Mouse (Mus musculus): ENCODE measurements around the gene Ppp1r17. TPM values are rescaled to one million over a fixed set of nuclear protein-coding genes. Genes with fewer than 3 reads are reported as not detected.

The Ppp1r17 gene
- 15.6 and 20.5 TPM in 2 replicates for polyA plus RNA-seq (2016; fragmentation: Nextera tagmentation; extraction: Ambion mirVana)

DNA sequence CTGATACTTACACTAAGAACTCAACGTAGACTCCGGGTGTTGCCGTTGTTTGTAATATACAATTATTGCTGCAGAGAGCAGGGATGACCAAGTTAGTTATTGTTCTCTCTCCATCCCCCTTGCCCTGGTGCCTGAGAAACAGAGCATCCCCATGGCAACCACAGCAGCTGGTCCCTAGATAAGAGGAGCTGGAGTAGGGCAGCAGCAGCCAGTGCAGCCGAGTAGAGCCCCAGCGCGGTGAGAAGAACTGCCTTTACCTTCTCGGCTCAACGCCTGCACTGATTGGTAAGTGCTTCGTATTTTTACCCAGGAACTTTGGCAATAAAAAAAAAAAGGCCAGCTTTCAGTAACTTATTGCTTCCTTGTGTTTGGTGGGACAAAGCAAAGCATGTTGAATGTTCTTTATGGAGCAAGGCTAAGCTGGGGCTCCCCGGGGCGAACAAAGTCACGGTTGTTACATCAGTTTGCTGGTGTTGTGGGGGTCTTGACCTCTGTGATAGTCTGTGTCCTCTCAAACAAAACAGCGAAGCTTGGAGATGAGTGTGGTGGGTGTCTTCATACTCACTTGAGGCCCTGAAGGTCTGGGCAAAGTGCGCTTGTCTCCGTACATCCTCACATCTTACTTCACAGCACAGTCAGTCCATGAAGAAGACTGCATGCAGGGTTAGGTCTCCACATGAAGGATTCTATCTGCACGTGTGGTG, at the start of gene Ppp1r17:
Gene Ppp1r17 (plus strand): TSS at position 207 of the 704 bp plus-strand sequence.
- ATAC-seq (ENCODE audit: low FRiP score) = peak; percentile 91
- Histone ChIP-seq H3K36me3 (no peaks in the 10 kb centered on the region), H3K4me3 (peak within 1 kb of the TSS; percentile 10; the same call in 1 of the 2 replicates), H3K9me3 (replicated peaks) (no peaks in the 10 kb centered on the region), H3K4me2 (replicated peaks) (peak within 1 kb of the TSS; percentile 29), H3K27me3 (no peaks in the 10 kb centered on the region; the same call in 1 of the 2 replicates), H3K27ac (no peak within 1 kb of the TSS), H3K9ac (no peak within 1 kb of the TSS), H3K4me1 (peaks cover 12% of the 10 kb centered on the region)
- WGBS = 39% methylated on average over 16 of the region's 16 CpGs

GRCm38 (mm10) chr6:55972998-55973397, 44.3 kb upstream of the Ppp1r17 start:
- no peak overlapping the region for H3K27ac ChIP-seq
- no peaks in the 10 kb centered on the region for H3K27me3 ChIP-seq
- H3K4me3 ChIP-seq = no peak overlapping the region
- H3K4me2 ChIP-seq (replicated peaks) = no peak overlapping the region
- H3K9me3 ChIP-seq (replicated peaks) = no peaks in the 10 kb centered on the region
- H3K36me3 ChIP-seq = no peaks in the 10 kb centered on the region
- H3K4me1 ChIP-seq = 0 out of 2 replicates have a peak, but pooled peaks cover 2% of the 10 kb centered on the region
- 0 out of 2 replicates have a peak, but pooled peaks have one; percentile 63 for ATAC-seq (ENCODE audit: low FRiP score)
- no peak overlapping the region for H3K9ac ChIP-seq

- Histone ChIP-seq H3K27me3 (no peaks in the 10 kb centered on the region), H3K4me1 (no peaks in the 10 kb centered on the region), H3K9ac (no peak overlapping the region), H3K4me3 (no peak overlapping the region), H3K4me2 (replicated peaks) (no peak overlapping the region), H3K27ac (no peak overlapping the region), H3K9me3 (replicated peaks) (no peaks in the 10 kb centered on the region), H3K36me3 (no peaks in the 10 kb centered on the region)
- WGBS = 90% methylated on average over 2 of the region's 2 CpGs
- ATAC-seq (ENCODE audit: low FRiP score) = no peak
Observed at GRCm38 (mm10) chr6:55979766-55980165, 37.5 kb upstream of the Ppp1r17 start.

DNA sequence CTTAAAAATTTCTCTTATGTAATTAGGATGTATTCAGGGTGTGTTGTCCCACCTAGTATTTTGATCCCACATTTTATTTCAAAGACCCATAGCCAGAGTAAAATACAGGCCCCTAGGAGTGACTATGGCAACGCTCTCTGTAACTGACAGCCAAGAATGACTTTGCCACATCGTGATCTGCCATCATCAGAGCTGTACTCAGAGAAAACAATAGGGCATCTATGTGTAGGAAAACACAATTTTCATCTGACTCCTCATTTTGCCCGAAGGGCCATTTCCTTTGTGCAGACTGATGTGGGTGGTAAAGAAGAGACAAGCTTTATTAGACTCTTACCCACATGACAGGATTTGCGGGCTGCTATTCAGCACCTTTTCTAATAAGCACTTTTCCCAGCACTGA, 8.6 kb upstream of the Ppp1r17 start:
- no peaks in the 10 kb centered on the region for H3K36me3 ChIP-seq
- no peaks in the 10 kb centered on the region for H3K4me1 ChIP-seq
- H3K4me3 ChIP-seq = no peak overlapping the region
- no peak overlapping the region for H3K9ac ChIP-seq
- H3K27me3 ChIP-seq = no peaks in the 10 kb centered on the region
- no peak overlapping the region for H3K27ac ChIP-seq
- no peak for ATAC-seq (ENCODE audit: low FRiP score)
- no peak overlapping the region for H3K4me2 ChIP-seq (replicated peaks)
- H3K9me3 ChIP-seq (replicated peaks) = no peaks in the 10 kb centered on the region
- WGBS = 70% methylated on average over 4 of the region's 4 CpGs

DNA sequence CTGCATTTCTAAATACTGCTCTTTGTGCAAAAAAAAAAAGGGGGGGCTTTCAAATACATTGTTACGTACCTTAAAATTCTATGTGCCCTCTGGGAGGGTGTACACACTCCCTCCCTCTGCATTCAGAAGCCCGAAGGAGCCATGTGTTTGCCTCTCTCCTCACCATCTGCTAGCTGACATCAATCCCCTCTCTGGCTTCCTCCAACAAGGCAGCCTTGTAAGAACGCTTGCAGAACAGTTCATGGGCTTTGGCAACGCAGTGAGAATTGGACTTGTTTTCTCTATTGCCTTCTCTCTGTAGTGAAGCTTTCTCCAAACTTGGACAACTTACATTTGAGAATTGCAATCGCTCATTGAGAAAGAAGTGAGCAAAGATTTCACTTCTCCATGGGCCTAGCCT, 4.9 kb upstream of the Ppp1r17 start:
- WGBS = 71% methylated on average over 5 of the region's 5 CpGs

GRCm38 (mm10) chr6:56019632-56020031, 2.3 kb downstream of the Ppp1r17 start:
- no peak overlapping the region for H3K27ac ChIP-seq
- H3K9me3 ChIP-seq (replicated peaks) = no peaks in the 10 kb centered on the region
- H3K4me3 ChIP-seq = no peak overlapping the region
- no peaks in the 10 kb centered on the region; the same call in 1 of the 2 replicates for H3K27me3 ChIP-seq
- ATAC-seq (ENCODE audit: low FRiP score) = no peak
- H3K36me3 ChIP-seq = no peaks in the 10 kb centered on the region
- no peak overlapping the region for H3K9ac ChIP-seq
- H3K4me2 ChIP-seq (replicated peaks) = no peak overlapping the region
- WGBS = 58% methylated on average over 2 of the region's 2 CpGs
- peaks cover 16% of the 10 kb centered on the region for H3K4me1 ChIP-seq

More for the DNA sequence above, 4.9 kb upstream of the Ppp1r17 start:
- Histone ChIP-seq H3K4me2 (replicated peaks) (no peak overlapping the region), H3K9me3 (replicated peaks) (no peaks in the 10 kb centered on the region), H3K36me3 (no peaks in the 10 kb centered on the region), H3K27me3 (no peaks in the 10 kb centered on the region), H3K4me1 (peaks cover 5% of the 10 kb centered on the region), H3K4me3 (no peak overlapping the region), H3K27ac (no peak overlapping the region), H3K9ac (no peak overlapping the region)
- ATAC-seq (ENCODE audit: low FRiP score) = no peak

GRCm38 (mm10) chr6:56025533-56025932, 8.2 kb downstream of the Ppp1r17 start:
- 65% methylated on average over 2 of the region's 2 CpGs for WGBS

DNA sequence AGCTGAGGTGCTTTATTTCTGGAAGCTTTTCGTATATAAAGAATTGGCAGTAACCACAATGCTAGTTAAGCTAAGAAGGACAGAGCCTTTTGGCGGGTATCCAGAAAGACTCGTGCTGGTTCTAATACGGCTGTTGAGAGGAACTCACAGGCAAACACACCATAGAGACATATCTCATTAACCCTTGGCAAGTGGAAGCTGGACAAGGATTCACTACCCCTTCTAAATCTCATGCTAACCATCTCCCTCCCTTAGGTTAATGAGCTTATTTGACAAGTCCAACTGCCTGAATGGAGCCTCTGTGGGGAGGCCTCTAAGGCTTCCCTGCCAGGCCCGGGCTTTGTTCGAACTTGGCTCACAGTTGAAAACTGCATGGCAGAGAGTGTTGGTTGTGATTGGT, 10.0 kb downstream of the Ppp1r17 start:
- Histone ChIP-seq H3K36me3 (no peaks in the 10 kb centered on the region), H3K4me2 (replicated peaks) (no peak overlapping the region), H3K9ac (no peak overlapping the region), H3K4me3 (no peak overlapping the region), H3K4me1 (peaks cover 8% of the 10 kb centered on the region), H3K27me3 (no peaks in the 10 kb centered on the region), H3K9me3 (replicated peaks) (no peaks in the 10 kb centered on the region), H3K27ac (no peak overlapping the region)
- ATAC-seq (ENCODE audit: low FRiP score) = no peak
- 80% methylated on average over 6 of the region's 6 CpGs for WGBS

More at GRCm38 (mm10) chr6:56025533-56025932, 8.2 kb downstream of the Ppp1r17 start:
- no peak overlapping the region for H3K9ac ChIP-seq
- H3K36me3 ChIP-seq = no peaks in the 10 kb centered on the region
- H3K4me2 ChIP-seq (replicated peaks) = no peak overlapping the region
- no peak for ATAC-seq (ENCODE audit: low FRiP score)
- no peak overlapping the region for H3K4me3 ChIP-seq
- no peak overlapping the region for H3K27ac ChIP-seq
- H3K27me3 ChIP-seq = no peaks in the 10 kb centered on the region
- no peaks in the 10 kb centered on the region for H3K9me3 ChIP-seq (replicated peaks)
- peaks cover 7% of the 10 kb centered on the region; the same call in 1 of the 2 replicates for H3K4me1 ChIP-seq

DNA sequence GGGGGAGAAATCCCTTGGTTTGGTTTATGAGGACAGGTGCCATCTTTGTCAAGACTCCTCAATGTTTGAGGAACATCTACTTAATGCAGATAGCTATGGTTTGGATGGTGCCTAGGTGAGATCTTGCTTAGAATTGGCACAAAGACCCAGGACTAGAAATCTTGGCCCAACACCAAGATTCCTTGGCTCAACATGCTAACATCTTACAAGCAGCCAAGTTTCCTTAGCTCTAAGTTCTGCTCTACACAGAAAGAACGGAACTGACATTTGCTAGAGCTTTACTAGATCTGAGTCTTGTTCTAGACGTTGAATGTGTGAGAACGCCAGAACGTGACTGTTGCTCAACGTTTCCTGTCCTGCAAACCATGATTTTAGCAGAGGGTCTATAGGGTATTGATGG, 10.7 kb downstream of the Ppp1r17 start:
- H3K36me3 ChIP-seq = no peaks in the 10 kb centered on the region
- 90% methylated on average over 5 of the region's 5 CpGs for WGBS
- H3K9ac ChIP-seq = no peak overlapping the region
- ATAC-seq (ENCODE audit: low FRiP score) = no peak
- no peaks in the 10 kb centered on the region for H3K27me3 ChIP-seq
- H3K9me3 ChIP-seq (replicated peaks) = no peaks in the 10 kb centered on the region
- peaks cover 7% of the 10 kb centered on the region for H3K4me1 ChIP-seq
- no peak overlapping the region for H3K4me2 ChIP-seq (replicated peaks)
- no peak overlapping the region for H3K27ac ChIP-seq
- H3K4me3 ChIP-seq = no peak overlapping the region

DNA sequence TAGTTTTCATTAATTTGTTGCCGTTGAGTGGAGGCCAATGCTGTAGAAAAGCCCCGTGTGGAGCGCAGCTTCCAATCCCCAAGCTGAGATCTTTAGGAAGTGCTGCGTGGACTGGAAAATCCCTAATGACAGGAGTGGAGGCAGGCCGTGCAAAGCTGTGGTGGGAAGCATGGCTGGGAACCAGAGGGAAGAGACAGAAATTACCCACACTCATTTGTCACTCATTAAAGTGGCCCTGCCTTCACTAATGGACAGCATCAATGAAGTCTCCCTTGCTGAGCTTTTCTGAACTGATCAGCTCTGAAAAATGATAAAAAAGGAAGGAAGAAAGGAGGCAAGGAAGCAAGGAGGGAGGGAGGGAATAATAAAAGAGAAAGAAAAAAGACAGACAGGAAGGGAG, 12.7 kb downstream of the Ppp1r17 start:
- Histone ChIP-seq H3K4me1 (peaks cover 3% of the 10 kb centered on the region), H3K4me3 (no peak overlapping the region), H3K4me2 (replicated peaks) (no peak overlapping the region), H3K9ac (no peak overlapping the region), H3K27me3 (no peaks in the 10 kb centered on the region), H3K9me3 (replicated peaks) (no peaks in the 10 kb centered on the region), H3K36me3 (no peaks in the 10 kb centered on the region), H3K27ac (no peak overlapping the region)
- no peak; the same call in 1 of the 2 replicates for ATAC-seq (ENCODE audit: low FRiP score)
- WGBS = 43% methylated on average over 5 of the region's 5 CpGs

DNA sequence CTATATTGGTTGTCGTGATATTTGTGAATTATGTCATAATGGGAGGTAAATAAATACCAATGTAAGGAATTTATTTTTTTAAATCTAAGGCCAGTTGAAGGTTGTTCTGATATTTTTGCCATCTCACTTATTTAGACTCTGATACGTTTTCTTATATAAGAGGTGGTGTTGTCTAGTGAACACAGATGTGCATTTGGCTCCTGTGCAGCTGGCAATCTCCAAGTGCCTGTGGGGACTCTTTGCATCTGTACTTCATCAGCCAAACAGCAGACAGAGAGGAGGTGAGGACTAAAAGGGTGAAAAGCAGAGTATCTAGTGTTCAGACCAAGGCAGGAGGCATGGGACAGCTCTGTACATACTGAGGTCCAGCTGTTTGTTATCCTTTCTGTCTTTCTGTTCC, 14.9 kb downstream of the Ppp1r17 start:
- no peaks in the 10 kb centered on the region for H3K36me3 ChIP-seq
- H3K4me1 ChIP-seq = peaks cover 3% of the 10 kb centered on the region
- H3K27me3 ChIP-seq = no peaks in the 10 kb centered on the region
- H3K27ac ChIP-seq = no peak overlapping the region
- no peaks in the 10 kb centered on the region for H3K9me3 ChIP-seq (replicated peaks)
- no peak overlapping the region for H3K4me3 ChIP-seq
- H3K4me2 ChIP-seq (replicated peaks) = no peak overlapping the region
- ATAC-seq (ENCODE audit: low FRiP score) = no peak
- H3K9ac ChIP-seq = no peak overlapping the region
- 84% methylated on average over 2 of the region's 2 CpGs for WGBS

DNA sequence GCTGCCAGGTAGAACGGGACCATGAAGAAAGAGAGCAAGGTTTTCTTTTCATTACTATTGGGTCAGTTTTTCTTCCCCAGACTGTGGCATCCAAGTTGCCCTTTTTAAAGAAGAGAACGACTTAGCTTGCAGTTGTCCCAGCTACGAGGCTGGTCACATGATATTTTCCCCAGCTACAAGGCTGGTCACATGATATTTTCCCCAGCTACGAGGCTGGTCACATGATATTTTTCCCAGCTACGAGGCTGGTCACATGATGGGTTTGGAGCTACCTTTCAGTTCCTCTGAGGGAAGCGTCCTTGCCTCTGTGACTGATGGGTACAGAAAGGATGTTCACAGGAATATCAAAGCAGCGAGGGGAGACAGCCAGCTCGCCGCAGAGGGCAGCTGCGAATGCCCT, 17.8 kb downstream of the Ppp1r17 start:
- H3K9me3 ChIP-seq (replicated peaks) = no peaks in the 10 kb centered on the region
- 76% methylated on average over 10 of the region's 10 CpGs for WGBS
- no peak for ATAC-seq (ENCODE audit: low FRiP score)
- H3K27me3 ChIP-seq = no peaks in the 10 kb centered on the region
- H3K36me3 ChIP-seq = no peaks in the 10 kb centered on the region
- peaks cover 3% of the 10 kb centered on the region for H3K4me1 ChIP-seq
- no peak overlapping the region for H3K4me2 ChIP-seq (replicated peaks)
- H3K27ac ChIP-seq = no peak overlapping the region
- no peak overlapping the region for H3K9ac ChIP-seq
- no peak overlapping the region for H3K4me3 ChIP-seq

- Histone ChIP-seq H3K36me3 (no peaks in the 10 kb centered on the region), H3K9me3 (replicated peaks) (no peaks in the 10 kb centered on the region), H3K4me2 (replicated peaks) (no peak overlapping the region), H3K9ac (no peak overlapping the region), H3K27me3 (no peaks in the 10 kb centered on the region), H3K4me1 (no peaks in the 10 kb centered on the region), H3K4me3 (no peak overlapping the region), H3K27ac (no peak overlapping the region)
- no peak for ATAC-seq (ENCODE audit: low FRiP score)
- WGBS = 73% methylated on average over 4 of the region's 4 CpGs
Observed at GRCm38 (mm10) chr6:56039476-56040055, 22.3 kb downstream of the Ppp1r17 start.
